Mouse (Mus musculus) cerebellum, adult 2 months (tissue): ENCODE results near the gene Hdac4.

Experiments used
- CTCF ChIP-seq: fragments of 200-500 bp; IDR thresholded peaks from 2 replicates; pipeline ENCODE4 v1.5.1; 2011; ENCODE audit warnings: low read depth, mild to moderate bottlenecking, control low read depth, low read length, moderate library complexity, borderline replicate concordance; ENCODE audit not compliant: insufficient read depth
- POLR2A ChIP-seq: fragments of 200-500 bp; IDR thresholded peaks from 2 replicates; pipeline ENCODE4 v1.6.1; 2011; ENCODE audit warnings: low read length, control low read depth, borderline replicate concordance; ENCODE audit not compliant: insufficient read depth

GRCm38 (mm10) chr1:92195360-92196149, at the start of gene Hdac4:
- TF ChIP-seq POLR2A, result no peak
- no peak for TF ChIP-seq CTCF
